Mouse (Mus musculus) limb, embryonic 10.5 days (tissue): ENCODE measurements around the gene Catsperz. TPM values are rescaled to one million over a fixed set of nuclear protein-coding genes. Genes with fewer than 3 reads are reported as not detected.
"Not testable (repeated sequence)": the region's sequence is repeated elsewhere in the genome, so short reads cannot be mapped to it uniquely, and the experiment has no call there.

Source experiments
- DNase-seq: peaks from one replicate; pipeline ENCODE4 v3.0.0-alpha.2; 2017; ENCODE audit warnings: low spot score
- H3K27ac ChIP-seq: fragments of 300-500 bp; sonication (generic); 2 replicates; pipeline ENCODE4 v1.5.1; 2016; ENCODE audit warnings: mild to moderate bottlenecking
- H3K27me3 ChIP-seq: fragments of 300-500 bp; sonication (generic); 2 replicates; pipeline ENCODE4 v1.6.1; 2016; ENCODE audit warnings: low read depth, mild to moderate bottlenecking; ENCODE audit not compliant: poor library complexity, severe bottlenecking
- H3K36me3 ChIP-seq: fragments of 300-500 bp; sonication (generic); 2 replicates; pipeline ENCODE4 v1.6.1; 2016; ENCODE audit warnings: mild to moderate bottlenecking, moderate library complexity
- H3K4me1 ChIP-seq: fragments of 300-500 bp; sonication (generic); 2 replicates; pipeline ENCODE4 v1.6.1; 2016
- H3K4me3 ChIP-seq: fragments of 300-500 bp; sonication (generic); 2 replicates; pipeline ENCODE4 v1.5.1; 2016; ENCODE audit warnings: mild to moderate bottlenecking, moderate library complexity
- H3K9me3 ChIP-seq: fragments of 300-500 bp; sonication (generic); replicated peaks from 2 replicates; pipeline ENCODE4 v1.6.1; 2016; ENCODE audit warnings: mild to moderate bottlenecking
- WGBS: fragments of 180-500 bp; shearing (Covaris S2); methylation state at CpG from one replicate; pipeline ENCODE4 v1.1.7; 2016; 5-methylcytosine and 5-hydroxymethylcytosine counted together
- polyA plus RNA-seq: library from polyadenylated mRNA; unstranded; fragments of >200 nt; fragmentation: Nextera tagmentation; extraction: Ambion mirVana; gene quantifications from 2 replicates; pipeline ENCODE4 v1.2.1, GENCODE M21; 2016

The Catsperz gene
- polyA plus RNA-seq, 1 experiment from 2014 or later: 0.76 TPM

DNA sequence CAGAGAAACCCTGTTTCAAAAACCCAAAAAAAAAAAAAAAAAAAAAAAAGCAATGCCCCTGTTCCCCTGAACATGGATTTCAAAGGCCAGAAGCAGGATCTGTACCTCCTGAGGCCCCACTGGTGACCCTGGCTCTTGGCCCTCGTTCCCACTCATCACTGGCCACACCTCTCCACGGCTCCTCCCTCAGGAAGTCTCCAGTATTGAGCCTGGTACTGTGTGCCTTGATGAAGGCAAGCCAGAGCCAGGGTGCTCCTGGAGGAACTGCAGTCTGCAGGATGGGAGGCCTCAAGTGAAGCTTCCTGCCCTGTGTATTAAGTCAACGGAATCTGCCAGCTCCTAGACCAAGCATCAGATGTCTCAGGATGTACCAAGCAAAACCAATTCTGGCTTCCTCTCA, 19.0 kb downstream of the Catsperz start:
- Histone ChIP-seq H3K27ac (no peak overlapping the region), H3K4me1 (peaks cover 25% of the 10 kb centered on the region), H3K9me3 (no peaks in the 10 kb centered on the region), H3K27me3 (no peaks in the 10 kb centered on the region), H3K36me3 (peaks cover 41% of the 10 kb centered on the region), H3K4me3 (no peak overlapping the region)
- no peak for DNase-seq
- WGBS: 93% methylated on average over 3 of the region's 3 CpGs

DNA sequence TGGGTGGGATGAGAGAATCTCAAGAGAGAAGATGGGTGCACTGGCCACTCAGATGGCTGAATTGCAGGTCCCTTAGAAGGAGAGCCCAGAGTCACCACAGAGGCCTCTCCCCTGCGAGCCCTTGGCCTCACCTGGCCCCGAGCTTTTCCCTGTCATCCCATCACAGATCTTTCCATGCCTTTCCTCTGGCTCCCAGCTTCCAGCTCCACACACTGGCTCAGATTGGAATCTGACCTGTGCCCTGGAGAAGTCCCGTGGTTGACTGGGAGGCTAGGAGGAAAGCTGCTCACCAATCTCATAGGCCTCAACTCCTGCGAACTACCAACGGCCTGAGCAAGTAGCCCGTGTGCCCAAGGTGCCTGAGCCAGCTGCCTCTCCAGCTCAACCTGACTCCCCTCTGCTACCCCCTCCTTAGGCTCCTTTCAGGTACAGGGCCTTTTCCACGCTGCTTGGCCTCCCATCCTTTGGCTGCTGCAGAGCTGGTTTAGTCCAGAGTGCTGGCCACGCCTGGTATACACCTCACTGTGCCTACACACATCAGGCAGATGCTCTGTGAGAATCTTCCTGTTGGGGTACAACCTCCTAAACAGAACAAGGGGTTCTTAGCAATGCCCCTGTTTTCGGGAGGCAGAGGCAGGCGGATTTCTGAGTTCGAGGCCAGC, 19.6 kb downstream of the Catsperz start:
- Histone ChIP-seq H3K27ac (no peak overlapping the region), H3K4me3 (no peak overlapping the region), H3K36me3 (peaks cover 38% of the 10 kb centered on the region), H3K9me3 (no peaks in the 10 kb centered on the region), H3K27me3 (no peaks in the 10 kb centered on the region), H3K4me1 (peaks cover 21% of the 10 kb centered on the region)
- WGBS: 95% methylated on average over 11 of the region's 11 CpGs
- DNase-seq: no peak

DNA sequence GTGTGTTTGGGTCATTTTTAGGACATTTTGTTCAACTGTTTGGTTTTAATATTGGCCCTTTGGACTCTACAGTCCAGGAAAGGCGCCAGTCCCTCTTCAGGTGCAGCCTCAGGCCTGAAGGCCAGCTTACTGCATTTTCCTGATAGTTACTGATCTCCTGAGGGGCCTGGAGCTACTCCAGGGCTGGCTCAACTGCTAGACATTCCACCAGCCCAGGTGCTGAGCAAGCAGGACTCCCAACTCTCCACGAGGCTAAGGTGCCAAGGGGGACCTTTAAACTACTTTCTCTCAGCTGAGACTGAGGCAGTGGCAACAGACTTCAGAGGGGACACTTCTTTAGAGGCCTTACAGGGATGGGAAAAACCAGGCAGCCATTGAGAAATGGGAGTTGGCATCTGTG, 20.3 kb downstream of the Catsperz start:
- 80% methylated on average over 2 of the region's 2 CpGs for WGBS
- Histone ChIP-seq H3K9me3 (no peaks in the 10 kb centered on the region), H3K27me3 (no peaks in the 10 kb centered on the region), H3K36me3 (peaks cover 38% of the 10 kb centered on the region), H3K4me1 (peaks cover 21% of the 10 kb centered on the region), H3K4me3 (no peak overlapping the region), H3K27ac (no peak overlapping the region)
- no peak for DNase-seq

DNA sequence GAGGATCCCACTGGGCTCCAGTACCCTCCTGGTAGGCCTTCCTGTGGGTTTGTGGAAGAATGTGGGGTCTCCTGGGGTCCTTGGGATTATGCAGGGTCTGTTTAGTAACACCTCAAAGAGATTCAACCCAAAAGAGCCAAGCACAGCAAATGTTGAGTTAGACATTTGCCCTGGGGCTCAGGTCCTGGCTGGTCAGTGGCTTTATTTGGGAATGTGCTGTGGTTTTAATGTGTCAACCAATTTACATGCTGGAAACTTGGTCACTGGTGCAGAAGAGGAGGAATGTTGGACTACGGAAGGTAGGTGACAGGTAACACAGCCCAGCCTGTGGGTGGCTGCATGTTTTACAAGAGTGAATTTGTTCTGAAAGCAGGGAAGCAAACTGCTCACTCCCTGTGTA, 22.1 kb downstream of the Catsperz start:
- no peak overlapping the region for H3K4me3 ChIP-seq
- no peak overlapping the region for H3K27ac ChIP-seq
- DNase-seq: no peak
- peaks cover 38% of the 10 kb centered on the region for H3K36me3 ChIP-seq
- H3K27me3 ChIP-seq: no peaks in the 10 kb centered on the region
- 97% methylated on average over 1 of the region's 1 CpGs for WGBS
- no peaks in the 10 kb centered on the region for H3K9me3 ChIP-seq
- H3K4me1 ChIP-seq: peaks cover 7% of the 10 kb centered on the region

DNA sequence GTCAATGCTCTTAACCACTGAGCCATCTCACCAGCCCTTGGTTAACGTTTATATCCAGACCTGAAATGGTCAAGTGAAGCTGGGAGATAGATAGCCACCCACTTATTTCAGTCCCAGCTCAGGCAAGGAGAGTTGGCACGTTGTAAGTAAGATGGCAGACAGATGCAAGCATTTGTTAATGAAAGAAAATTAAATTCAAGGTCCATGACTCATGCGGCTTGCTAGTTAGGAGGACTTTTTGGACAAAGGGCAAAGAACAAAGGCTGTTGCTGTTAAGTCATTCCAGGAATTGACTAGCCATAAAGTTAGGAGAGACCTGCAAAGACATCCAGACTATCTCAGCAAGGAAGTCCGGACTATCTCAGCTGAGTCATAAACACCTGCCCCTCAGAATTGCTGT, 25.5 kb downstream of the Catsperz start:
- no peak for DNase-seq
- no peaks in the 10 kb centered on the region for H3K4me1 ChIP-seq
- 89% methylated on average over 4 of the region's 4 CpGs for WGBS
- H3K36me3 ChIP-seq: peaks cover 9% of the 10 kb centered on the region
- H3K9me3 ChIP-seq: 0 out of 2 replicates have a peak, but pooled peaks cover 2% of the 10 kb centered on the region
- H3K4me3 ChIP-seq: no peak overlapping the region
- no peaks in the 10 kb centered on the region for H3K27me3 ChIP-seq
- H3K27ac ChIP-seq: no peak overlapping the region

DNA sequence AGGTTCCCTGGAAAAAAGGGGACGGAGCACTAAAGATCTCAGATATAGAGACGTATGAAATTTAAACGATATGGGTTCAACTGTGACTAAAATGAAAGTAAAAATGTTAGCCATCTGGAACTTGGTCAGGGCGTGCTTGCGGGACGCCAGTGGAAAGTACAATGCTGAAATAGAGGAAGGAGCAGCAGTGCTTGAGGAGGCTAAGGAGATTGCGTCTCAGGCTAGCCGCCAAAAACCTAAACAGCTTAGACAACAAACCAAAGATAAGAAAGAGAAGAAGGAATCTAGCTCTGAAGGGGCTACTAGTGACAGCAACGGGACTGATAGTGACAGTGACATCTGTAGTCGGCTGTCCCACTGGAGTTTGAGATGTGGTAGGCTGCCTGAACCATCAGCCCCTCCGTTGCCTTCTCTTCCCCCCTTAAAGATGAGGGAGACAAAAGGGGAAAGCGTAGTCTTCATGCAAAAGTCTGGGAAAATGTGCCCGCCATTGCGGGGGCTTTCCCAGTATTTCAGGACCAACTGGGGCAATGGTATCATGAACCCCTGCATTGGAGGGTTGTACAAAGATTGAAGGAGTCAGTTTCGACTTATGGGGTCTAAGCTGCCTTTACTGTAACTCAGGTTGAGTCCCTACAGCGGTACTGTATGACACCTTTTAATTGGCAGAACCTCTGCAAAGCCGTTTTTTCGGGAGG, 29.4 kb downstream of the Catsperz start:
- H3K4me3 ChIP-seq, H3K27me3 ChIP-seq, H3K9me3 ChIP-seq, DNase-seq, H3K27ac ChIP-seq, H3K36me3 ChIP-seq, H3K4me1 ChIP-seq: not testable (repeated sequence)
- 92% methylated on average over 18 of the region's 18 CpGs for WGBS

DNA sequence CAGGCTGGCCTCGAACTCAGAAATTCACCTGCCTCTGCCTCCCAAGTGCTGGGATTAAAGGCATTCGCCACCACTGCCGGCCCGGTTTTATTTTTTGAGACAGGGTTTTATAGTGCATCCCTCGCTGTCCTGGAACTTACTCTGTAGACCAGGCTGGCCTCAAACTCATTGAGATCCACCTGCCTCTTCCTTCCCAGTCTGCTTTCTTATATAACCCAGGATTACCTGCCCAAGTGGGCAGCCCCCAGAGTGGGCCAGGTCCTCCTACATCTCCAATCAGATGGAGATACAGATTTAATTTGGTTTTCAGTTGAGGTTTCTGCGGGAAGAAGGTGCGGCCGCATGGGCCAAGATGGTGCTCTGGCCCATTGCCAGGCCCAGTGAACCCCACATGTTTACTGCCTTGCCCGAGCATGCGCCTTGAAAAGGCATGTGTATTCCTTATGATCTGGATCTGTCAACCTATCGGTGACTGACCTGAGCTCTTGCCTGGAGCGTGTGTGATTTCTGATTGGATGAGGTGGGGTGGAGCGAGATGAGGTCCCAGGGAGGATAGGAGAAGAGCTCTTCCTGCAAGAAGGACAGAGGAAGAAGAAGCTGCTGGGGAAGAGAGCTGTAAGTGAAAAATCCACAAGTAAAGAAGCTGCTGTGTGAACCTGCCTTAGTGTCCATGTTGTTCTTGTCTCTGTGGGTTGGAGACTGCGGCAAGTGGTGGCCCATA, 31.3 kb downstream of the Catsperz start:
- 0 out of 2 replicates have a peak, but pooled peaks cover 2% of the 10 kb centered on the region for H3K9me3 ChIP-seq
- H3K4me3 ChIP-seq: no peak overlapping the region
- 92% methylated on average over 14 of the region's 14 CpGs for WGBS
- no peaks in the 10 kb centered on the region for H3K36me3 ChIP-seq
- no peak for DNase-seq
- H3K4me1 ChIP-seq: no peaks in the 10 kb centered on the region
- no peaks in the 10 kb centered on the region for H3K27me3 ChIP-seq
- no peak overlapping the region for H3K27ac ChIP-seq

DNA sequence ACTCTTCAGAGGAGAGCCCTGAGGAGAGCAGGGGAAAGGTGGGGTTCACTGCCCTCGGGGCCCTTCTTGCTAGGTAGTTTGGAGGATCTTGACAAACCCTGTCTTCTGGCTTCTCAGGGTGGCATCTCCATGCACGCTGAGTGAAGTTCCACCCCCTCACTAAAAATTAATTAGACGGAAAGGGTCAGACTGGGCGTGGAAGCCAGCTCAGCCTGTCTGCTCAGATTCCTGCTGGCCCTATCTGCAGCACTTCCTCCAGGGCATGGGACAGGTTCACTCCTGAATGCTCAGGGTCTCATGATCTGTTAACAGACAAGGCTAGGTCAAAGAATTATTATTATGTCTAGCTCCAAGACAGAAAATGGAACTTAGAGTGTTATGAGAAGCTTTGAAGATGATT, 32.7 kb downstream of the Catsperz start:
- WGBS: 59% methylated on average over 4 of the region's 4 CpGs
- DNase-seq: no peak
- Histone ChIP-seq H3K36me3 (no peaks in the 10 kb centered on the region), H3K4me3 (no peak overlapping the region), H3K27ac (no peak overlapping the region), H3K9me3 (0 out of 2 replicates have a peak, but pooled peaks cover 2% of the 10 kb centered on the region), H3K27me3 (no peaks in the 10 kb centered on the region), H3K4me1 (no peaks in the 10 kb centered on the region)

DNA sequence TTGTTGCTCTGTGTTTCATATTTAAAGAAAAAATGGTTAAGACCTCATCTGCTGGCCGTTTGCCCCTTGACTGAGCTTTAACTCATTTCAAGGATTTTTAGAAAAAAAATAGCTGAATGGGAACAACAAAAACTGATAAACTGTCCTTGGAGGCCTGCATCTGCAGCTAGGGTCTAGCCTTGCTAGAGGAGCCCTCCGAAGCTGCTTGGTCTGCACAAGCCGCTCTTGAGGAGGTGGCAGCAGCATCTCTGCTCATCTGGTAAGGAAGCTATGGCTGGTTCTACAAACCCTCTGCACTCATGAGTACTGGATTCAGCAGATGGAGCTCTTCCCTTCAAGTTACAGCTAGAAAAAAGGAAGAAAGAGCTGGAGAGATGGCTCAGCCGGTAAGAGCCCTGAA, 47.2 kb downstream of the Catsperz start:
- WGBS: 86% methylated on average over 4 of the region's 4 CpGs
- Histone ChIP-seq H3K36me3 (no peaks in the 10 kb centered on the region), H3K4me3 (no peak overlapping the region), H3K27me3 (no peaks in the 10 kb centered on the region), H3K27ac (no peak overlapping the region), H3K9me3 (no peaks in the 10 kb centered on the region), H3K4me1 (no peaks in the 10 kb centered on the region)
- no peak for DNase-seq

DNA sequence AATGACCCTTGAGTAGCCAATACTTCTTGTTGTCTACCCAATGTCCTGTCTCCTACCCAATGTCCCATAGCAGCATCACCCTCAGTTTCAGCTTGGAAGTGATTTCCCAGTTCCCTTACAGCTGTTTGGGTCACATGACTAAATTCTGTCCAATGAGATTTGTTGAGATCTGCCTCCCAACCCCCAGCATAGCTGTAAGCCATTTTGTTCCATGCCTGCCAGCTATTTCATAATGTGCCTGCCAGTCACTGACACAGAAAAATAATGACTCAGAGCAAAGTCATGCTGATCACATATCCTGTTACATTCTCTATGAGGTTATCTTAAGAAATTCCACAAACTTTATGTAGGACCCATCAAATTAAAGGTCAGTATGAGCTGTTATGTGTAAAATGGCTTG, 48.4 kb downstream of the Catsperz start:
- H3K4me1 ChIP-seq: no peaks in the 10 kb centered on the region
- H3K27ac ChIP-seq: no peak overlapping the region
- no peaks in the 10 kb centered on the region for H3K36me3 ChIP-seq
- no peak overlapping the region for H3K4me3 ChIP-seq
- no peak for DNase-seq
- H3K27me3 ChIP-seq: no peaks in the 10 kb centered on the region
- no peaks in the 10 kb centered on the region for H3K9me3 ChIP-seq

DNA sequence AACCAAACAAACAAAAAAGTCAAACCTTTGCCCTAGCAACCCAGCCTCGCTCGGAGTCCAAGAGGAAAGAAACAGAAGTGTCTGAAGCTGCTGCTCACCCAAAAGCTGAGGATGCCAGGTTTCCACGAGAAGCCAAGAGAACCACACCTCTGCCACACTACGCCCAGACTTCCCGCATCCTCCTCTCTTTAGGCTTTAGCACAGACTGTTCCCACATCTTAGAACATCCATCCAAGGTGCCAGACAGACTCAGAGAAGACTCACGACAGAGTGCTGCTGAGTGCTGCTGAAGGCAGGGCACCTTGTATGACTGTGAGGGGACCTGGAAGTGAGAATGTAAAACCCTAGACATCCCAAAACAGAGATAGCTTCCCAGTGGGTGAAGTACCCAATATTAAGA, 49.3 kb downstream of the Catsperz start:
- Histone ChIP-seq H3K27me3 (no peaks in the 10 kb centered on the region), H3K4me3 (no peak overlapping the region), H3K9me3 (no peaks in the 10 kb centered on the region), H3K27ac (no peak overlapping the region), H3K4me1 (no peaks in the 10 kb centered on the region), H3K36me3 (no peaks in the 10 kb centered on the region)
- no peak for DNase-seq
- WGBS: 85% methylated on average over 6 of the region's 6 CpGs

DNA sequence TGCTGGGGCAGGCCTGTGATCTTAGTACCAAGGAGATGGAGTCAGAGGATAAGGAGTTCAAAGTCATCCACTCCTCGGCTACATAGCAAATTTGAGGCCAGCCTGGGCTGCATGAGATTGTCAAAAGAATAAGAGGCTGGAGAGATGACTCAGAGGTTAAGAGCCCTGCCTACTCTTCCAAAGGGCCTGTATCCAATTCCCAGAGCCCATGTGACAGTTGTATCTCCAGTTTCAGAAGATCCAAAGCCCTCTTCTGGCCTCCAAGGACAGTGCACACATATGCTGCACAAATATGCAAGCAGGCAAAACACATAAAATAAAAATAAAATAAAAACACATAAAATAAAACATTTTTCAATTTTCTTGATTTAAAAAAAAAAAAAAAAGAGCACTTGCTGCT, 50.9 kb downstream of the Catsperz start:
- DNase-seq: no peak
- no peak overlapping the region for H3K27ac ChIP-seq
- no peaks in the 10 kb centered on the region for H3K36me3 ChIP-seq
- no peaks in the 10 kb centered on the region for H3K9me3 ChIP-seq
- no peak overlapping the region for H3K4me3 ChIP-seq
- H3K27me3 ChIP-seq: no peaks in the 10 kb centered on the region
- 83% methylated on average over 1 of the region's 1 CpGs for whole genome bisulfite sequencing
- H3K4me1 ChIP-seq: peaks cover 5% of the 10 kb centered on the region

DNA sequence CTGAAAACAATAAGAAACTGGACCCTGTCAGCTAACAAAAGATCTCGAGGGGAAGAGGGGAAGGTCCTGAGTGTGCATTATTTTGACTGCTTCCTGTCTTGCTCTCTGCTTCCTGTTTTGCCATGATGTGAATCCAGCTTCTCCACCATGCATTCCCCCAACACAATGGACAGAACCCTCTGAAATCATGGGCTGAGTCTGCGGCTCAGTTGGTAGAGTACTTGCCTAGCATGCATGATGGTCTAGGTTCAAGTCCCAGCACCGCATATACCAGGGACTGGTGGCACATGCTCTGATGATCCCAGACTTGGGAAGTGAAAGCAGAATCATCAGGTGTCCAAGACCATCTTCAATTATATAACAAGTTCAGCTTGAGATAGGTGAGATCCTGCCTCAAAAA, 52.5 kb downstream of the Catsperz start:
- H3K27me3 ChIP-seq: no peaks in the 10 kb centered on the region
- 85% methylated on average over 3 of the region's 3 CpGs for WGBS
- DNase-seq: no peak
- H3K4me3 ChIP-seq: no peak overlapping the region
- H3K9me3 ChIP-seq: no peaks in the 10 kb centered on the region
- no peaks in the 10 kb centered on the region for H3K36me3 ChIP-seq
- H3K27ac ChIP-seq: no peak overlapping the region
- H3K4me1 ChIP-seq: peaks cover 7% of the 10 kb centered on the region
